Mouse (Mus musculus): ENCODE measurements around the gene Ak1. TPM values are rescaled to one million over a fixed set of nuclear protein-coding genes. Genes with fewer than 3 reads are reported as not detected.

Ak1 gene
- polyA plus RNA-seq, 1 experiment from 2014 or later = 21.8 TPM

GRCm38 (mm10) chr2:32604631-32605030 is 16.9 kb upstream of the Ak1 start:
- no peaks in the 10 kb centered on the region for H3K36me3 ChIP-seq (ENCODE audit: control insufficient read depth, insufficient read depth, low read length)
- TF ChIP-seq EP300 (optimal IDR thresholded peaks at IDR 0.05) (no peak), CTCF (IDR thresholded peaks at IDR 0.05; ENCODE audit: low read depth) (no peak)
- H3K9ac ChIP-seq (ENCODE audit: low read length) = no peak overlapping the region
- DNase-seq (ENCODE audit: low spot score) = no peak
- WGBS = 45% methylated on average over 10 of the region's 10 CpGs
- no peak overlapping the region for H3K4me3 ChIP-seq (ENCODE audit: low read depth, low read length)
- H3K27me3 ChIP-seq (ENCODE audit: control insufficient read depth, insufficient read depth, low read length) = no peaks in the 10 kb centered on the region
- peaks cover 2% of the 10 kb centered on the region for H3K4me1 ChIP-seq (replicated peaks; ENCODE audit: control insufficient read depth, insufficient read depth)
- ATAC-seq (ENCODE audit: low FRiP score, low TSS enrichment) = no peak
- H3K27ac ChIP-seq (replicated peaks) = no peak overlapping the region
- H3K4me2 ChIP-seq (replicated peaks; ENCODE audit: low read depth) = no peak overlapping the region
- H3K9me3 ChIP-seq (ENCODE audit: control insufficient read depth, low read length) = no peaks in the 10 kb centered on the region

- no peaks in the 10 kb centered on the region for H3K27me3 ChIP-seq (ENCODE audit: control insufficient read depth, insufficient read depth, low read length)
Observed at GRCm38 (mm10) chr2:32606161-32607142, 15.1 kb upstream of the Ak1 start.

GRCm38 (mm10) chr2:32607262-32607947 is 14.2 kb upstream of the Ak1 start:
- WGBS = 4% methylated on average over 34 of the region's 34 CpGs

More at GRCm38 (mm10) chr2:32606161-32607142, 15.1 kb upstream of the Ak1 start:
- 16% methylated on average over 37 of the region's 55 CpGs for whole genome bisulfite sequencing
- H3K4me3 ChIP-seq (ENCODE audit: low read depth, low read length) = peak overlapping the region; percentile 70
- peak; percentile 80 for DNase-seq (ENCODE audit: low spot score)
- H3K9me3 ChIP-seq (ENCODE audit: control insufficient read depth, low read length) = no peaks in the 10 kb centered on the region
- TF ChIP-seq CTCF (IDR thresholded peaks at IDR 0.05; ENCODE audit: low read depth) (peak; percentile 79), EP300 (optimal IDR thresholded peaks at IDR 0.05) (no peak)
- ATAC-seq (ENCODE audit: low FRiP score, low TSS enrichment) = peak; percentile 76
- H3K4me1 ChIP-seq (replicated peaks; ENCODE audit: control insufficient read depth, insufficient read depth) = peaks cover 6% of the 10 kb centered on the region
- peak overlapping the region; percentile 71 for H3K9ac ChIP-seq (ENCODE audit: low read length)
- 0 out of 2 replicates have a peak overlapping the region, but pooled peaks have one; percentile 40 for H3K27ac ChIP-seq (replicated peaks)
- peak overlapping the region; percentile 82 for H3K4me2 ChIP-seq (replicated peaks; ENCODE audit: low read depth)
- H3K36me3 ChIP-seq (ENCODE audit: control insufficient read depth, insufficient read depth, low read length) = no peaks in the 10 kb centered on the region

GRCm38 (mm10) chr2:32608141-32608777 is 13.3 kb upstream of the Ak1 start:
- no peaks in the 10 kb centered on the region for H3K9me3 ChIP-seq (ENCODE audit: control insufficient read depth, low read length)
- peak; percentile 45 for ATAC-seq (ENCODE audit: low FRiP score, low TSS enrichment)
- no peaks in the 10 kb centered on the region for H3K27me3 ChIP-seq (ENCODE audit: control insufficient read depth, insufficient read depth, low read length)
- H3K27ac ChIP-seq (replicated peaks) = peak overlapping the region; percentile 73
- peaks cover 6% of the 10 kb centered on the region; the same call in 1 of the 2 replicates for H3K4me1 ChIP-seq (replicated peaks; ENCODE audit: control insufficient read depth, insufficient read depth)
- H3K4me3 ChIP-seq (ENCODE audit: low read depth, low read length) = peak overlapping the region; percentile 70
- DNase-seq (ENCODE audit: low spot score) = peak; percentile 57
- H3K36me3 ChIP-seq (ENCODE audit: control insufficient read depth, insufficient read depth, low read length) = no peaks in the 10 kb centered on the region
- peak overlapping the region; percentile 82 for H3K4me2 ChIP-seq (replicated peaks; ENCODE audit: low read depth)
- 9% methylated on average over 25 of the region's 25 CpGs for WGBS
- TF ChIP-seq CTCF (IDR thresholded peaks at IDR 0.05; ENCODE audit: low read depth) (0 out of 2 replicates have a peak, but pooled peaks have one; percentile 8), EP300 (optimal IDR thresholded peaks at IDR 0.05) (no peak)
- H3K9ac ChIP-seq (ENCODE audit: low read length) = 0 out of 2 replicates have a peak overlapping the region, but pooled peaks have one; percentile 23

More at GRCm38 (mm10) chr2:32607262-32607947, 14.2 kb upstream of the Ak1 start:
- peak overlapping the region; percentile 82 for H3K4me2 ChIP-seq (replicated peaks; ENCODE audit: low read depth)
- DNase-seq (ENCODE audit: low spot score) (no peak), ATAC-seq (ENCODE audit: low FRiP score, low TSS enrichment) (peak; percentile 11)
- H3K27me3 ChIP-seq (ENCODE audit: control insufficient read depth, insufficient read depth, low read length) = no peaks in the 10 kb centered on the region
- H3K9me3 ChIP-seq (ENCODE audit: control insufficient read depth, low read length) = no peaks in the 10 kb centered on the region
- peak overlapping the region; percentile 73; the same call in 1 of the 2 replicates for H3K27ac ChIP-seq (replicated peaks)
- H3K36me3 ChIP-seq (ENCODE audit: control insufficient read depth, insufficient read depth, low read length) = no peaks in the 10 kb centered on the region
- H3K9ac ChIP-seq (ENCODE audit: low read length) = peak overlapping the region; percentile 71
- H3K4me1 ChIP-seq (replicated peaks; ENCODE audit: control insufficient read depth, insufficient read depth) = peaks cover 6% of the 10 kb centered on the region; the same call in 1 of the 2 replicates
- peak overlapping the region; percentile 70 for H3K4me3 ChIP-seq (ENCODE audit: low read depth, low read length)
- TF ChIP-seq CTCF (IDR thresholded peaks at IDR 0.05; ENCODE audit: low read depth) (no peak), EP300 (optimal IDR thresholded peaks at IDR 0.05) (no peak)

GRCm38 (mm10) chr2:32608778-32609435 is 12.7 kb upstream of the Ak1 start:
- H3K4me1 ChIP-seq (replicated peaks; ENCODE audit: control insufficient read depth, insufficient read depth) = peaks cover 6% of the 10 kb centered on the region; the same call in 1 of the 2 replicates
- DNase-seq (ENCODE audit: low spot score) (no peak), ATAC-seq (ENCODE audit: low FRiP score, low TSS enrichment) (peak; percentile 11; the same call in 1 of the 2 replicates)
- H3K9ac ChIP-seq (ENCODE audit: low read length) = 0 out of 2 replicates have a peak overlapping the region, but pooled peaks have one; percentile 13
- no peaks in the 10 kb centered on the region for H3K27me3 ChIP-seq (ENCODE audit: control insufficient read depth, insufficient read depth, low read length)
- peak overlapping the region; percentile 70 for H3K4me3 ChIP-seq (ENCODE audit: low read depth, low read length)
- peak overlapping the region; percentile 73 for H3K27ac ChIP-seq (replicated peaks)
- TF ChIP-seq EP300 (optimal IDR thresholded peaks at IDR 0.05) (no peak), CTCF (IDR thresholded peaks at IDR 0.05; ENCODE audit: low read depth) (no peak)
- H3K36me3 ChIP-seq (ENCODE audit: control insufficient read depth, insufficient read depth, low read length) = no peaks in the 10 kb centered on the region
- H3K9me3 ChIP-seq (ENCODE audit: control insufficient read depth, low read length) = no peaks in the 10 kb centered on the region
- 58% methylated on average over 18 of the region's 18 CpGs for WGBS
- peak overlapping the region; percentile 82 for H3K4me2 ChIP-seq (replicated peaks; ENCODE audit: low read depth)
